Mouse (Mus musculus) B cell, adult 2 months (primary cell): ENCODE results near the gene Lbhd1.
A peak's percentile ranks its signal among the peaks of the same experiment; 100 is the strongest.

Experiments used
- DNase-seq, 2 experiments: peaks; one replicate each; pipeline ENCODE4 v3.0.0; 2022

The Lbhd1 gene

GRCm38 (mm10) chr19:8919684-8920072, 36.1 kb downstream of the Lbhd1 start:
- DNase-seq = no peak

- peak; percentile 79 to 84 for DNase-seq
Measured at GRCm38 (mm10) chr19:8920073-8920736, 36.7 kb downstream of the Lbhd1 start, which contains the start of gene B3gat3. TSS of gene B3gat3 (plus strand) at chr19:8920374.

- DNase-seq = peak in 1 of 2 experiments; percentile 15
Measured at GRCm38 (mm10) chr19:8920836-8921291, 37.3 kb downstream of the Lbhd1 start.

- DNase-seq = no peak
Measured at GRCm38 (mm10) chr19:8921741-8922140, 38.2 kb downstream of the Lbhd1 start.

GRCm38 (mm10) chr19:8926766-8927165, 43.2 kb downstream of the Lbhd1 start:
- DNase-seq = no peak

GRCm38 (mm10) chr19:8927891-8928525, 44.5 kb downstream of the Lbhd1 start:
- no peak for DNase-seq

- no peak for DNase-seq
Measured at GRCm38 (mm10) chr19:8928689-8929223, 45.2 kb downstream of the Lbhd1 start.

GRCm38 (mm10) chr19:8929224-8930088, 45.9 kb downstream of the Lbhd1 start, which contains the start of the genes Rom1 and Eml3:
TSS of gene Rom1 (minus strand) at chr19:8929356.
TSS of gene Eml3 (plus strand) at chr19:8929552.
- peak; percentile 86 for DNase-seq

- DNase-seq = no peak
Measured at GRCm38 (mm10) chr19:8930117-8930516, 46.6 kb downstream of the Lbhd1 start.

GRCm38 (mm10) chr19:8930771-8931170, 47.2 kb downstream of the Lbhd1 start:
- no peak for DNase-seq

- no peak for DNase-seq
Measured at GRCm38 (mm10) chr19:8936736-8937135, 53.2 kb downstream of the Lbhd1 start.

- DNase-seq = no peak
Measured at GRCm38 (mm10) chr19:8940526-8941133, 57.1 kb downstream of the Lbhd1 start.

- DNase-seq = no peak
Measured at GRCm38 (mm10) chr19:8941136-8941514, 57.6 kb downstream of the Lbhd1 start.

- DNase-seq = peak; percentile 96 to 97
Measured at GRCm38 (mm10) chr19:8941515-8942217, 58.1 kb downstream of the Lbhd1 start, which contains the start of gene Mta2. TSS of gene Mta2 (plus strand) at chr19:8941875.
